Mouse (Mus musculus): ENCODE measurements around the gene Stk24.

Stk24 gene

DNA sequence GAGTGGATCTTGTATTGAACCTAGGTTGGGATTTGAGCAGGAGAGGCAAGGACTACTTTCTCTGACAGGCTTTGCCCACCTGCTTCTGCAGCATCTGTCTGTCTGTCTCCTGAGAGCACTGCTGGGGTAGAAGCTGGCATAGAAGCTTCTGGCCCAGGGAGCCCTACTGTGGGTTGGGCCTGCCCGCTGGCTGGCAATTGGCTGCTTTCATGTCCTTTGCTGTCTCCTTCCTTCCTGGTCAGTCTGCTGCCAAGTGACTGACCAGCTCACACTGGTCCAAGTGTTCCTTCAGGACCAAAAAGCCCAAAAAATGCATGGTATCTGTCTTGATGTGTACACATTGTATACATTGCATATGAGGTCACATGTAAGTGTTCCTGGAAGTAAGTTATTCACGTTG, 115.9 kb downstream of the Stk24 start:
- no peak for DNase-seq (ENCODE audit: low read depth, low spot score)

DNA sequence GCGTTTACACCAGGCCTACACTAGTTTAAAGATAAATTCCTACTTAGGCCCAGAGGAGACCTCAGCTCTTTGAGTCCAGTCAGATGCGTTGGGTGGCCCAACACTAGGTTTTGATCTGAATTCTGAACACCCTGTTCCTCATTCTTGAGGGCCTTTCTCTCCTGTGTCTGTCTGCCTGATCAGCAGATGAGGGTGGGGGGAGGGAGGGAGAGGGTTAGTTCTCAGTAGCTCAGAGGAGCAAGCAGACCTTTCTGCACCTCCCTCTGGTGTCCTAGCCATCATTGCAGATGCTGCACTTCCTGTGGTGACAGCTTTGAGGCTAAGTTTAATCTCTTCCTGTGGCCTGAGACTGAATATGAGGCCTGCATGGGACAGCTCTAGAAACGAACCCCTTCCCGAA, 117.2 kb downstream of the Stk24 start:
- DNase-seq (ENCODE audit: low read depth, low spot score), result no peak

GRCm38 (mm10) chr14:121261229-121261879, 118.5 kb downstream of the Stk24 start:
- no peak for DNase-seq (ENCODE audit: low read depth, low spot score)

DNA sequence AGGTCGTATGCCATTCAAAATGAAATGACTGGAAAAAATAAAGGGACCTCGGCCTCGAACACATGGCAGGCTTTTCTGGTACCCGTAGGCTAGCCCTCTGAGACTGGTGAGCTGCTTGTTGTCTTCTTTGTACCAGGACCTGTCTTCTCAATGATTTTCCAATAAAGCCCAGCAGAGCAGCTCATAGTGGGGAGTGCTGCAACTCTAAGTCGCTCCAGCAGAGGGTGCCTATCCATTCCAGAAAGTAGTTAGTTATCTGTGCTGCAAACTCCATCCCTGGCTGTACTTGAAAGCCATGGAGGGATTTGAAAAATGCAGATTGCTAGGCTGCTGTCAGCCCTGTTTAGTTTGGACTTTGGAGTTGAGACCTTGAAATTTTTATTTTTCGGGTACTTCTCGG, 120.0 kb downstream of the Stk24 start:
- DNase-seq (ENCODE audit: low read depth, low spot score), result no peak

DNA sequence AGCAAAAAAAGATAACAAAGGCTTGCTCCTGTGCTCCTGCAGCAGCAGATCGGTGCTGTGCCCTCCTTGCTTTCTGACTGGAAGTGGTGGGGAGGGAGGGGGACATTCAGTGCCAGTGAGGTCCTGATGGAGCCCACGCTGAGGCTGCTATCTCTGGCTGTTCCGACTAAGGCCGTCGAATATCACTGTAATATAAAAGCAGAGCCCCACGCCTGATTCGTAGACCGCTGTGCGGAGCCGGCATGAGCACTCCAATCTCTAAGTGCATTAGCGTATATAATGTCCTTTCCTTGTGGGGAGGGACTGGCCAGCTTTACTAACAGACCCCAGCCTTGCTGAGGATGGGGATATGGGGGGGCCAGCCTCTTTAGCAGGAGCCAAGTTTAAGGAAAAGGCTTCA, 120.5 kb downstream of the Stk24 start:
- DNase-seq (ENCODE audit: low read depth, low spot score), result no peak

DNA sequence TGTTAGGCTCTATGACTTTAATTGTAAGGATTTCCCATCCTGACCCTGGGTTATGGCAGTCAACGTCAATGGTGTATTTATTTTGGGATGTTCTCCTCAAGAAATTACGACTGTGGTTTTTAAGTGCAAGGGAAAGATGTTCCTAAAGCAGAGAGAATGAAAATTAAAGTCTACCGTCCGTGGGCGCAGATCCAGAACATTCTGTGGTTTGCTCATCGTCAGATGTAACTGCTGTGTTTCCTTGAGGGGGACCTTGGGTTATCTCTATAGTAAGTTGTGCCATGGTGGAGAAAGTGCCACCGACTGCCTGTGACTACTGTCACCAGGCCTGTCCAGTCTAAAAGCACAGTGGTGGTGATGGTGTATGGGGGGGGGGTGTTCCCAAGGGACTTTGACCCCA, 122.9 kb downstream of the Stk24 start:
- no peak for DNase-seq (ENCODE audit: low read depth, low spot score)

DNA sequence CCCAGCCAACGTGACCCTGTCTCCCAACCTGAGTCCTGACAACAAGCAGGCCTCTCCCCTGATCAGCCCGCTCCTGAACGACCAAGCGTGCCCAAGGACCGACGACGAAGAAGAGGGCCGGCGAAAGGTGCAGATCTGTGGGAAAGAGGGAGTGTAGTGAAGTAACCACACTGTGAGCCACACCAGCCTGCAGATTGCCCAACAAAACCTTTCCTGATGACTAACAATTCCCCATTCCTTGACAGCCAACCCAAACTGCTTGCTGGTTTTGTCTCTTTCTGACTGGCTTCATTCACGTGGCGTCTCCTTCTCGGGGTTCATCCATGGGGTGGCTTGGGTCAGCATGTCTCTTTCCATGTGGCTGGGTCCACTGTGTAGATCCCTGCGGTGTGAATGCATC, 124.3 kb downstream of the Stk24 start:
- DNase-seq (ENCODE audit: low read depth, low spot score), result no peak

DNA sequence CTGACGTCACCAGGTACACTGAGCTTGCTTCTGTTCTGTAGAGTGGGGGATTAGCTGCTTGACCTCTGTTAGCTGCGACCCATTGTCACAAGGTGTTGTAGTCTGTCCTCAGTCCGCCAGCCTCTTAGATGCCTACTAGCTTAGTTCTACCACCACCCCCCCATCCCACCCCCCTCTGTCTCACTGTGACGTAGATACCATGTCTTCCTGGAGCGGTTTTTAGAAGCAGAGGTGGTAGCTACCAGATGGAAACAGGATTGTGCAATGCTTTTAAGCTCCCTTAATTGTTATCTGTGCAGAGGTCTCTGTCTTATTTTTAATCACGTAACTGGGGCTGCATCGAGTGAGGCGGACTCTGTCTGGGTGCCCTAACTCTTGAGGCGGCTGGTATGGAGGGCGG, 124.9 kb downstream of the Stk24 start:
- DNase-seq (ENCODE audit: low read depth, low spot score), result no peak

GRCm38 (mm10) chr14:121252542-121252941, 127.3 kb downstream of the Stk24 start:
- DNase-seq (ENCODE audit: low read depth, low spot score), result no peak

- no peak for DNase-seq (ENCODE audit: low read depth, low spot score)
Measured at GRCm38 (mm10) chr14:121251708-121252107, 128.1 kb downstream of the Stk24 start.

DNA sequence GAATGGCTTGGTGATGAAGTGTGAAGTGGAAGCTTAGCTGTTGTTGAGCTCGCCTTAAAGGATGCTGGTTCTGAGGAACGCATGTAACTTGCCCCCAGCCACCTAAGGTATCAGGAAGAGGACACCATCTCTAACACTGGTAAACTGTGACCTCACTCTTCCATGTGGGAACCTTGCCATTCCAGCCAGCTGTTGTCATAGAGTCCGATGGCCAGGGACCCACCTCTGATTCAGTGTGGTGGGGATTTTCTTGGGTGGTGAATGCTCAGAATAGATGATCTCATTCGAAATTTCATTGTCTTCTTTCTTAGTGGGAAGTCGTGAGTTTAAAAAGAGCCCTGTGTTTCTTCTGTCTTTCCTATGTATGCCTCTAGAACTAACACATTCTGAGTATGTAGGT, 128.7 kb downstream of the Stk24 start:
- DNase-seq (ENCODE audit: low read depth, low spot score), result no peak

GRCm38 (mm10) chr14:121248346-121248745, 131.5 kb downstream of the Stk24 start:
- no peak for DNase-seq (ENCODE audit: low read depth, low spot score)

DNA sequence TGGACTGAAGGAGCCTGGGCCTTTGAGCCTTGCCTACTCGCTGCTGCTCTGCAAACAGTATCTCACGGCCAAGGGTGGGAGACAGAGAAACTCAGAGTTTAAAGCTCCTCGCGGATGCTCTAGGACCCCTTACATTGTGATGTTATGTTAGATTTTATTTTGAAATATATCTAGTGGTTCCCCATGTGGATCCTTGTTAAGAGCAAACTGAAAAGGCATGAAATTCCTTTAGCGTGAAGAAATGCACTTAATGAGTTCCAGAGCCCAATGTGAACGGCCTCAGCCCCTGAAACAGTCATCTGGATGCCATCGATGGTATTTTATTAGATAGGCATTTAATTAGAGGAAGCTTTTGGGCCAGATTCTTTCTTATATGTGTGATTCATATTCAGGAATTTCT, 132.5 kb downstream of the Stk24 start:
- no peak for DNase-seq (ENCODE audit: low read depth, low spot score)

GRCm38 (mm10) chr14:121246048-121246731, 133.6 kb downstream of the Stk24 start:
- DNase-seq (ENCODE audit: low read depth, low spot score), result no peak

- no peak for DNase-seq (ENCODE audit: low read depth, low spot score)
Measured at GRCm38 (mm10) chr14:121244104-121244503, 135.7 kb downstream of the Stk24 start.

GRCm38 (mm10) chr14:121239386-121239785, 140.4 kb downstream of the Stk24 start:
- DNase-seq (ENCODE audit: low read depth, low spot score), result no peak

- DNase-seq (ENCODE audit: low read depth, low spot score), result no peak
Measured at GRCm38 (mm10) chr14:121238727-121239126, 141.1 kb downstream of the Stk24 start.

DNA sequence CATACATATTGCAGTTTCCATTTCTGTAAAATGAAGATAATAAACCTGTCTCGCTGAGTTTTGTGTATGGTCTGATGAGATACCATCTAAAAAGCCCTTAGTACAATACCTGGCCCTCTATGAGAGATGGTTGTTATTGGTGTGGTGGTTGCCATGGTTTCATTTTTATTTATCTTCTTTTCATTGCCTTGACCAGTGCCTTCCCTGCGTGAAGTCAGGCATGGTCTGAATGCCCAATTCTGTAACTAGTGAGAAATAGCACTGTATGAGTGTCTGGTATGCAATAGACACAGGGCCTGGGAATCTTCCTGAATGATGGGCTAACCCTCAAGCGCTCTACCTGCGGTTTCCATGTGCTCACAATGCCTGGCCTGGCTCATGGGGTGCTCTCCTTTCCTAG, 143.1 kb downstream of the Stk24 start:
- no peak for DNase-seq (ENCODE audit: low read depth, low spot score)
